ENCODE assay signal across 9 mouse cellular contexts in the genomic region with DNA sequence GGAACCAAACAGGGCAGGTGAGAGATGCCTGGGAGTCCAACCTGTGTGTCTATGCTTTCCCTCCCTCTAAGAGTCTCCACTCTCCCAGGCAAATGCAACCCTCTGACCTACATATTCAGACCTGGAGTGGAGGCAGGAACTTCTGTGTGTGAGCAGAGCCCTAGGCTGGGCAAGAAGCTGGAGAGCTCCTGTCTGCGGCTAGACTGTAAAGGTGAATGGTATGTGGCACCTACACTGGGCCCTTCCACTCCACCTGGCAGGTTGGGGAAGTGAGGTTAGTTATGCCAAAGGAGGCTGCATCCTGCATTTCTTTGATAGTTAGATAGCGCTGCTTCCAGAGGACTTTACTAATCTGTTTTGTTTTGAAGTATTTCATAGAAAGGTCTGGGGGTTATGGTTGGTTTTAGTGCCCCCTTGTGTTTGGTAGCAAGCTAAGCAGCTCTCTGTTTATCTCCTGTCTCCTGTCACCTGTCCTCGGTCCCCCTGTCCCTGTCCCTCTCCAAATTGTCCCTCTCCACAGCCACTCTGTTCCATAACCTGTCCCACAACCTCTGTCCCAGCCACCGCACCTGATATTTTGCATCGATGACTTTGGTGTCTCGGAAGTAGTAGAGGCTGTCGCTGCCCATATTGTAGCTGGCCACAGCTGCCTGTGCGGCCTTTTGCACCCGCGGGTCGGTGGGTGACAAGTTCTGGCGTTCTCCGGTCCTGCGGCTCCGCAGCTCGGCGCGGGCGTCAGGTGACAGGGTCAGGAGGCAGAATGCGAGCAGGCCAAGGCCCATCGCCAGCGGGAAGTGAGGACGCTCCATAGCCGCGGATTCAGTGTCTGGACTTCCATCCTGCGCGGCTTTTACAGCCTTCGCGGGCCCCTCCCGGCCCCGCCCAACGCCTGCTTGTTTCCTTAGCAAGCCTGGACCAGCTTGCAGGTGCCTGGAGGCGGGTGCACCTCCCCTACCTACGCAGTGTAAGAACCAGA. TPM values are rescaled to one million over a fixed set of nuclear protein-coding genes. Genes with fewer than 3 reads are reported as not detected.
A peak's percentile ranks its signal among the peaks of the same experiment; 100 is the strongest.
DNase-seq lines count a peak whose midpoint lies in the region; ATAC-seq lines count a peak whose summit lies in the region.
"Had no signal": no experiment of that assay in that cellular context is flagged by ENCODE, and none has a peak within 500 bp of the region (broad histone marks: within the 10 kb centered on the region; RNA-seq: fewer than 3 reads in every experiment).

No protein-coding gene starts in this region.

- 0 out of 2 replicates have a peak, but pooled peaks cover 5% of the 10 kb centered on the region for H3K4me1 ChIP-seq in embryonic facial prominence, embryonic 12.5 days
- peaks cover 10% of the 10 kb centered on the region for H3K4me1 ChIP-seq in heart, embryonic 16.5 days (ENCODE audit: control insufficient read depth, insufficient read depth, low read length)

- no peak overlapping the region for H3K27ac ChIP-seq in embryonic facial prominence, embryonic 12.5 days
- no peak overlapping the region for H3K27ac ChIP-seq in heart, embryonic 16.5 days (ENCODE audit: low read length)

- peak; percentile 17 to 30 for DNase-seq in layer of hippocampus, postnatal 10 days (ENCODE audit: low spot score in 2 of 2)
- DNase-seq in layer of hippocampus, adult 11-12 months (ENCODE audit: low spot score) = no peak
- DNase-seq in ZHBTc4 (ENCODE audit: low read depth, low spot score) = peak; percentile 50
- DNase-seq in kidney, postnatal 36 days = peak; percentile 20 to 50
- DNase-seq in skeletal muscle tissue, adult 2 months (ENCODE audit: low read depth, low spot score) = peak; percentile 34

- WGBS in embryonic facial prominence, embryonic 12.5 days = 4% methylated on average over 34 of the region's 34 CpGs
- 4% methylated on average over 34 of the region's 34 CpGs for WGBS in heart, embryonic 16.5 days

- H3K9ac ChIP-seq in embryonic facial prominence, embryonic 12.5 days = peak overlapping the region; percentile 48
- peak overlapping the region; percentile 74 for H3K9ac ChIP-seq in heart, embryonic 16.5 days (ENCODE audit: low read length)

- H3K4me3 ChIP-seq in embryonic facial prominence, embryonic 12.5 days = peak overlapping the region; percentile 35
- H3K4me3 ChIP-seq in heart, embryonic 16.5 days (ENCODE audit: low read length) = peak overlapping the region; percentile 55

- H3K9me3 ChIP-seq in embryonic facial prominence, embryonic 12.5 days = no peaks in the 10 kb centered on the region
- H3K9me3 ChIP-seq in heart, embryonic 16.5 days (replicated peaks; ENCODE audit: control insufficient read depth, low read length) = no peaks in the 10 kb centered on the region

- peaks cover 17% of the 10 kb centered on the region for H3K27me3 ChIP-seq in embryonic facial prominence, embryonic 12.5 days
- H3K27me3 ChIP-seq in heart, embryonic 16.5 days (ENCODE audit: control insufficient read depth, insufficient read depth, low read length) = no peaks in the 10 kb centered on the region

- ATAC-seq in embryonic facial prominence, embryonic 12.5 days (ENCODE audit: insufficient number of reproducible peaks, insufficient read depth, low FRiP score, low TSS enrichment) = peak; percentile 30; the same call in 1 of the 2 replicates
- peak; percentile 44; the same call in 1 of the 2 replicates for ATAC-seq in heart, embryonic 16.5 days (replicated peaks; ENCODE audit: extremely low read depth, insufficient read depth, low FRiP score)
- peak; percentile 86 for ATAC-seq in megakaryocyte progenitor cell, adult 5-6 weeks (replicated peaks; ENCODE audit: poor library complexity)

- H3K36me3 ChIP-seq in embryonic facial prominence, embryonic 12.5 days = no peaks in the 10 kb centered on the region
- H3K36me3 ChIP-seq in heart, embryonic 16.5 days (ENCODE audit: control insufficient read depth, insufficient read depth) = no peaks in the 10 kb centered on the region

- peak overlapping the region; percentile 67 for H3K4me2 ChIP-seq in embryonic facial prominence, embryonic 12.5 days (replicated peaks)
- peak overlapping the region; percentile 89 for H3K4me2 ChIP-seq in heart, embryonic 16.5 days (ENCODE audit: low read depth, low read length)

RNA-seq across cellular contexts. Expression of a gene that starts 0.6 kb away (rescaled TPM):
- 1 to 10 TPM; 5.4 to 7.4 TPM for total RNA-seq in layer of hippocampus, postnatal 10 days (2021)
- 0.52 and 1.3 TPM in 2 replicates for polyA plus RNA-seq in embryonic facial prominence, embryonic 12.5 days (2016; fragmentation: Nextera tagmentation; extraction: Ambion mirVana)
- 1.00 and 2.1 TPM in 2 replicates for polyA plus RNA-seq in heart, embryonic 16.5 days (2015; fragmentation: Nextera tagmentation; extraction: Ambion mirVana)
- total RNA-seq in megakaryocyte progenitor cell, adult 5-6 weeks (2015) = not detected in 2 replicates
- total RNA-seq in megakaryocyte progenitor cell, adult 5-6 weeks (2017) = not detected in 2 replicates

RNA-seq across cellular contexts. Expression of a gene that starts 13.3 kb away (rescaled TPM):
- not detected for total RNA-seq in layer of hippocampus, postnatal 10 days (2021)
- not detected in 2 replicates for polyA plus RNA-seq in embryonic facial prominence, embryonic 12.5 days (2016; fragmentation: Nextera tagmentation; extraction: Ambion mirVana)
- not detected in 2 replicates for polyA plus RNA-seq in heart, embryonic 16.5 days (2015; fragmentation: Nextera tagmentation; extraction: Ambion mirVana)
- total RNA-seq in megakaryocyte progenitor cell, adult 5-6 weeks (2015) = not detected in 2 replicates
- not detected in 2 replicates for total RNA-seq in megakaryocyte progenitor cell, adult 5-6 weeks (2017)
- total RNA-seq: adrenal gland, adult 18-20 months had no signal

RNA-seq across cellular contexts. Expression of a gene that starts 17.7 kb away (rescaled TPM):
- total RNA-seq in layer of hippocampus, postnatal 10 days (2021) = 10 to 100 TPM; 25.9 to 28.3 TPM
- 63.5 and 66.8 TPM in 2 replicates for polyA plus RNA-seq in embryonic facial prominence, embryonic 12.5 days (2016; fragmentation: Nextera tagmentation; extraction: Ambion mirVana)
- polyA plus RNA-seq in heart, embryonic 16.5 days (2015; fragmentation: Nextera tagmentation; extraction: Ambion mirVana) = 44.5 and 45.2 TPM in 2 replicates
- total RNA-seq in megakaryocyte progenitor cell, adult 5-6 weeks (2015) = 48.9 and 54.7 TPM in 2 replicates
- 67.8 and 86.2 TPM in 2 replicates for total RNA-seq in megakaryocyte progenitor cell, adult 5-6 weeks (2017)

RNA-seq across cellular contexts. Expression of a gene that starts 18.2 kb away (rescaled TPM):
- total RNA-seq in layer of hippocampus, postnatal 10 days (2021) = 100 to 1,000 TPM; 110 to 114 TPM
- polyA plus RNA-seq in embryonic facial prominence, embryonic 12.5 days (2016; fragmentation: Nextera tagmentation; extraction: Ambion mirVana) = 384 and 411 TPM in 2 replicates
- 441 and 465 TPM in 2 replicates for polyA plus RNA-seq in heart, embryonic 16.5 days (2015; fragmentation: Nextera tagmentation; extraction: Ambion mirVana)
- total RNA-seq in megakaryocyte progenitor cell, adult 5-6 weeks (2015) = 499 and 504 TPM in 2 replicates
- total RNA-seq in megakaryocyte progenitor cell, adult 5-6 weeks (2017) = 66.7 and 68.5 TPM in 2 replicates

RNA-seq across cellular contexts. Expression of a gene that starts 39.7 kb away (rescaled TPM):
- 10 to 100 TPM; 84.3 to 95.6 TPM for total RNA-seq in layer of hippocampus, postnatal 10 days (2021)
- 98.9 and 107 TPM in 2 replicates for polyA plus RNA-seq in embryonic facial prominence, embryonic 12.5 days (2016; fragmentation: Nextera tagmentation; extraction: Ambion mirVana)
- 49.6 and 54.7 TPM in 2 replicates for polyA plus RNA-seq in heart, embryonic 16.5 days (2015; fragmentation: Nextera tagmentation; extraction: Ambion mirVana)
- 65.3 and 65.9 TPM in 2 replicates for total RNA-seq in megakaryocyte progenitor cell, adult 5-6 weeks (2015)
- 83.8 and 105 TPM in 2 replicates for total RNA-seq in megakaryocyte progenitor cell, adult 5-6 weeks (2017)

Comparison
In these comparisons a context has a peak if more than half of its experiments do, and no peak if none do; other contexts are left out.
1. ATAC-seq: peak in every context shown above with its lines; median percentile 86 in megakaryocyte progenitor cell, adult 5-6 weeks; 44 in heart, embryonic 16.5 days; 30 in embryonic facial prominence, embryonic 12.5 days.
2. RNA of a gene that starts 0.6 kb away (total RNA-seq): 5.4 to 7.4 TPM in layer of hippocampus, postnatal 10 days; not detected in megakaryocyte progenitor cell, adult 5-6 weeks; every median in the first group is over 4 times any median in the second.